Mouse (Mus musculus): ENCODE results near the gene Ice1. TPM values are rescaled to one million over a fixed set of nuclear protein-coding genes. Genes with fewer than 3 reads are reported as not detected.

The Ice1 gene
- polyA plus RNA-seq, 1 experiment from 2014 or later = 16.0 TPM

DNA sequence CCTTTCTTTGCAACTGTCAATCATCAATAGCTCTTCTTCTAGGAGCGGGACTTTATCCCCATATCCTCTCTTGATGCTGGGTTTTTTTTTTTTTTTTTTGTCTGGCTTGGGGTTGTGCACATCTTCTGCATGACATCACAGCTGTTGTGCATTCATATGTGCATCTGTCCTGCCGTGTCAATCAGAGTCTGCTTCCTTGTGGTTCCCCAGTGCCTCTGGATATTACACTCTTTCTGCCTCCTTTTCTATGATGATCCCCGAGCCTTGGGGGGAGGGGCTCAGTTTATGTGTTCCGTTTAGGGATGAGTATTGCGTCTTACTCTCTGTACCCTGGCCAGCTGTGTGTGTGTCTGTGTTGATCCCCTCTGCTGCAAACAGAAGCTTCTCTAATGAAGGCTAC, 84.0 kb downstream of the Ice1 start:
- 57% methylated on average over 5 of the region's 5 CpGs for WGBS
- Histone ChIP-seq H3K4me1 (no peaks in the 10 kb centered on the region), H3K4me2 (replicated peaks) (no peak overlapping the region), H3K36me3 (no peaks in the 10 kb centered on the region), H3K9ac (no peak overlapping the region), H3K27ac (replicated peaks) (no peak overlapping the region), H3K9me3 (replicated peaks) (no peaks in the 10 kb centered on the region), H3K27me3 (no peaks in the 10 kb centered on the region), H3K4me3 (replicated peaks) (no peak overlapping the region)
- ATAC-seq (ENCODE audit: insufficient number of reproducible peaks, low FRiP score, low TSS enrichment, low read depth) = no peak; the same call in 1 of the 2 replicates

DNA sequence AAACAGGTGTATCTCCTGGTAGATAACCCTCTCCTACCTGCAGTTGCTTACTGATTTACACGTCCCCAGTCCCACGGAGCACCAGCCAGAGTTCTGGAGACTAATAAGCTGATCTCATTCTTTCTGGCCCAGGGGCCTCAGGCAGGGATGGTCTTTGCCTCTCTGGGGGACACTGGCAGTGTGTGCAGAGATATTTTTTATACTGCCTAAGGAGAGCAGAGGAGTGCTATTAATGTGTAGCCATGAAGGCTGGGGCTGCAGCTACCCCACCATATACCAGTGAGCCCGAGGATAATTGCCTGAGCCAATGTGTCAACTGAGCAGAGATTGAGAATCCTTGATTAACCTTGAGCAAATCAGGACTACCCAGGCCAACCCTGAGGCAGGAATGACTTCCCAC, 90.0 kb downstream of the Ice1 start:
- H3K27ac ChIP-seq (replicated peaks) = no peak overlapping the region
- no peaks in the 10 kb centered on the region for H3K27me3 ChIP-seq

DNA sequence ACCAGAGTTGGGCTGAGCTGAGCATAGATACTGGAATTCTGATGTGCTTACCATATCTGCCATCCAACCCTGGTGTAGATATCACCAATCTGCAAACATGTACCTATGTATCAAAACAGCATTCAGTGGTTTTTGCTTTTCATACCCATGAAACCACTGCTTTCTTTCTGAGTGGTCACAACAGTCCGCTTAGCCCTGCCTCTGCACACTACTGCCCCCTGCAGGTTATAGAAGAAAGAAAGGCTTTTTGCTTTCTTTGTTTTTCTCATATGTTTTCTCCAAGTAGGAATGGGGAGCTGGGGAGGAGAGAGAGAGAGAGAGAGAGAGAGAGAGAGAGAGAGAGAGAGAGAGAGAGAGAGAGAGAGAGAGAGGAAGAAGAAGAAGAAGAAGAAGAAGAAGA, 92.2 kb downstream of the Ice1 start:
- no peaks in the 10 kb centered on the region for H3K4me1 ChIP-seq
- no peaks in the 10 kb centered on the region for H3K9me3 ChIP-seq (replicated peaks)
- H3K9ac ChIP-seq = no peak overlapping the region
- no peaks in the 10 kb centered on the region; the same call in 1 of the 2 replicates for H3K27me3 ChIP-seq
- no peaks in the 10 kb centered on the region for H3K36me3 ChIP-seq
- H3K27ac ChIP-seq (replicated peaks) = no peak overlapping the region
- no peak overlapping the region for H3K4me2 ChIP-seq (replicated peaks)
- ATAC-seq (ENCODE audit: insufficient number of reproducible peaks, low FRiP score, low TSS enrichment, low read depth) = no peak
- WGBS = 5% methylated on average over 1 of the region's 1 CpGs
- no peak overlapping the region for H3K4me3 ChIP-seq (replicated peaks)

More for the DNA sequence above, 90.0 kb downstream of the Ice1 start:
- H3K36me3 ChIP-seq = no peaks in the 10 kb centered on the region
- no peaks in the 10 kb centered on the region for H3K4me1 ChIP-seq
- H3K4me2 ChIP-seq (replicated peaks) = no peak overlapping the region
- H3K4me3 ChIP-seq (replicated peaks) = no peak overlapping the region
- H3K9me3 ChIP-seq (replicated peaks) = no peaks in the 10 kb centered on the region
- H3K9ac ChIP-seq = no peak overlapping the region
- 43% methylated on average over 3 of the region's 3 CpGs for WGBS
- ATAC-seq (ENCODE audit: insufficient number of reproducible peaks, low FRiP score, low TSS enrichment, low read depth) = no peak

- H3K4me1 ChIP-seq = no peaks in the 10 kb centered on the region
- H3K27ac ChIP-seq (replicated peaks) = no peak overlapping the region
- ATAC-seq (ENCODE audit: insufficient number of reproducible peaks, low FRiP score, low TSS enrichment, low read depth) = no peak
- no peak overlapping the region for H3K4me3 ChIP-seq (replicated peaks)
- H3K36me3 ChIP-seq = no peaks in the 10 kb centered on the region
- no peak overlapping the region for H3K4me2 ChIP-seq (replicated peaks)
- H3K27me3 ChIP-seq = no peaks in the 10 kb centered on the region; the same call in 1 of the 2 replicates
- no peaks in the 10 kb centered on the region for H3K9me3 ChIP-seq (replicated peaks)
- WGBS = 77% methylated on average over 1 of the region's 1 CpGs
- H3K9ac ChIP-seq = no peak overlapping the region
Observed at GRCm38 (mm10) chr13:70539842-70540241, 97.6 kb downstream of the Ice1 start.

DNA sequence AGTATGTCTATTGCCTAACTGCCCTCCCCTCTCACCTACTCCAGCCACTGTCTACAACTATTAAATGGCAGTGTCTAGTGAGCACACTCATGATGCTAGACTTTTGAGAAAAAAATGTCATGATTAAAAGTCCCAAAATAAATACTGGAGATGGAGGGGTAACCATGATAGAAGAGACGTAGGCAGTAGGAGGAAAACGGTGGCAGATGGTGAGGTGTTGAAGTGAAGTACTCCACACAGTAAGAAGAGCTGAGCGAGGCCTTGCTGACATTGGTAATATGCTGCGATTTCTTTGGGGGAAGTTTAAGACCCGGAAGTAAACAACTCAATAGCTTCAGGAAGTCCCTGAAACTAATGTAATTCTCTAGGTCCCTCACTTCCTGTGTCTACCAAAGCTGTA, 104.0 kb downstream of the Ice1 start:
- WGBS = 86% methylated on average over 5 of the region's 5 CpGs
- H3K27ac ChIP-seq (replicated peaks) = no peak overlapping the region
- H3K9ac ChIP-seq = no peak overlapping the region
- no peak for ATAC-seq (ENCODE audit: insufficient number of reproducible peaks, low FRiP score, low TSS enrichment, low read depth)
- H3K4me3 ChIP-seq (replicated peaks) = no peak overlapping the region
- no peak overlapping the region for H3K4me2 ChIP-seq (replicated peaks)
- H3K36me3 ChIP-seq = no peaks in the 10 kb centered on the region
- H3K9me3 ChIP-seq (replicated peaks) = no peaks in the 10 kb centered on the region
- H3K27me3 ChIP-seq = no peaks in the 10 kb centered on the region
- no peaks in the 10 kb centered on the region for H3K4me1 ChIP-seq

GRCm38 (mm10) chr13:70532719-70533118, 104.7 kb downstream of the Ice1 start:
- Histone ChIP-seq H3K4me3 (replicated peaks) (no peak overlapping the region), H3K27ac (replicated peaks) (no peak overlapping the region), H3K27me3 (no peaks in the 10 kb centered on the region), H3K36me3 (no peaks in the 10 kb centered on the region), H3K4me2 (replicated peaks) (no peak overlapping the region), H3K9me3 (replicated peaks) (no peaks in the 10 kb centered on the region), H3K4me1 (no peaks in the 10 kb centered on the region), H3K9ac (no peak overlapping the region)
- no peak for ATAC-seq (ENCODE audit: insufficient number of reproducible peaks, low FRiP score, low TSS enrichment, low read depth)
- 77% methylated on average over 10 of the region's 10 CpGs for WGBS

GRCm38 (mm10) chr13:70517651-70518050, 119.8 kb downstream of the Ice1 start:
- Histone ChIP-seq H3K27ac (replicated peaks) (no peak overlapping the region), H3K9me3 (replicated peaks) (no peaks in the 10 kb centered on the region), H3K9ac (no peak overlapping the region), H3K36me3 (no peaks in the 10 kb centered on the region), H3K4me2 (replicated peaks) (no peak overlapping the region), H3K4me1 (no peaks in the 10 kb centered on the region), H3K27me3 (no peaks in the 10 kb centered on the region), H3K4me3 (replicated peaks) (no peak overlapping the region)
- ATAC-seq (ENCODE audit: insufficient number of reproducible peaks, low FRiP score, low TSS enrichment, low read depth) = no peak
- 24% methylated on average over 2 of the region's 2 CpGs for WGBS

- WGBS = 50% methylated on average over 2 of the region's 2 CpGs
- no peak overlapping the region for H3K4me2 ChIP-seq (replicated peaks)
- no peaks in the 10 kb centered on the region for H3K27me3 ChIP-seq
- no peak overlapping the region for H3K27ac ChIP-seq (replicated peaks)
- H3K4me1 ChIP-seq = no peaks in the 10 kb centered on the region
- no peak overlapping the region for H3K4me3 ChIP-seq (replicated peaks)
- no peak for ATAC-seq (ENCODE audit: insufficient number of reproducible peaks, low FRiP score, low TSS enrichment, low read depth)
- no peaks in the 10 kb centered on the region for H3K9me3 ChIP-seq (replicated peaks)
- no peak overlapping the region for H3K9ac ChIP-seq
- H3K36me3 ChIP-seq = no peaks in the 10 kb centered on the region
Observed at GRCm38 (mm10) chr13:70515004-70515403, 122.4 kb downstream of the Ice1 start.

- no peak for ATAC-seq (ENCODE audit: insufficient number of reproducible peaks, low FRiP score, low TSS enrichment, low read depth)
- H3K27ac ChIP-seq (replicated peaks) = no peak overlapping the region
- H3K36me3 ChIP-seq = no peaks in the 10 kb centered on the region
- no peak overlapping the region for H3K4me2 ChIP-seq (replicated peaks)
- no peaks in the 10 kb centered on the region for H3K4me1 ChIP-seq
- 77% methylated on average over 5 of the region's 5 CpGs for WGBS
- H3K9ac ChIP-seq = no peak overlapping the region
- H3K4me3 ChIP-seq (replicated peaks) = no peak overlapping the region
- H3K27me3 ChIP-seq = no peaks in the 10 kb centered on the region
- H3K9me3 ChIP-seq (replicated peaks) = no peaks in the 10 kb centered on the region
Observed at GRCm38 (mm10) chr13:70510199-70510598, 127.2 kb downstream of the Ice1 start.

- Histone ChIP-seq H3K4me2 (replicated peaks) (no peak overlapping the region), H3K36me3 (no peaks in the 10 kb centered on the region), H3K9ac (no peak overlapping the region), H3K27me3 (no peaks in the 10 kb centered on the region), H3K9me3 (replicated peaks) (no peaks in the 10 kb centered on the region), H3K4me3 (replicated peaks) (no peak overlapping the region), H3K27ac (replicated peaks) (no peak overlapping the region), H3K4me1 (no peaks in the 10 kb centered on the region)
- 71% methylated on average over 8 of the region's 8 CpGs for WGBS
- ATAC-seq (ENCODE audit: insufficient number of reproducible peaks, low FRiP score, low TSS enrichment, low read depth) = no peak
Observed at GRCm38 (mm10) chr13:70509375-70510016, 127.9 kb downstream of the Ice1 start.

DNA sequence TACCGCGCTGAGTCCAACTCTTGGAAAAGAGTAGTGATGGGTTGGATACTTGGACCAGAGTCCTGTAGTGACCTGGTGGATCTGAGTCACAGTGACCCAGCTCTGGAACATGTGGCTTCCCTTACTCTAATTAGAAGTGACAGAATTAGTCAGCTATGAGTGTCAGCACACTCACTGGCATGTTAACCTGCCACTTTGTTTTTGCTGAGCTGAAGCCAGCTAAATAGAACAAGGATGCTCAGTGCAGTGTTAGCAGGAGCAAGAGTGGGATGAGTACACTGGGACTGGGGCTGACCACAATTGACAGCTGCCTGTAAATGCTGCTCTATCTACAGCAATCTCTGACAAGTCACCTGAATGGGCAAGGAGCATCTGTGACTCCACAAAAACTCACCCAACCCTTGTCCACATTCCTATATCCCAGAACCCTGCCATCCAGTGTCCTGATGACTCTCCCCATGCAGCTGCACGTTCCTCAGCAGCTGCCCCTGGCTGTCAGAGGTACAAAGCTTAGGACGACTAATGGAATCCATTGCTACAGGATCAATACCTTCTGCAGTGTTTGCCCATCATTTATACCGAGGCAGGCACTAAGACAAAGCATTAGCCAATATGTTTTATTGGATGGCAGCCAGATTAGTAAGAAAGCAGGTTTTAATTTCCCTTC, 128.6 kb downstream of the Ice1 start:
- Histone ChIP-seq H3K4me2 (replicated peaks) (no peak overlapping the region), H3K27ac (replicated peaks) (no peak overlapping the region), H3K9ac (no peak overlapping the region), H3K4me3 (replicated peaks) (no peak overlapping the region), H3K4me1 (no peaks in the 10 kb centered on the region), H3K36me3 (no peaks in the 10 kb centered on the region), H3K27me3 (no peaks in the 10 kb centered on the region), H3K9me3 (replicated peaks) (no peaks in the 10 kb centered on the region)
- 58% methylated on average over 5 of the region's 5 CpGs for WGBS
- no peak for ATAC-seq (ENCODE audit: insufficient number of reproducible peaks, low FRiP score, low TSS enrichment, low read depth)
